24 mouse cellular contexts compared by ENCODE assay signal in the genomic region with DNA sequence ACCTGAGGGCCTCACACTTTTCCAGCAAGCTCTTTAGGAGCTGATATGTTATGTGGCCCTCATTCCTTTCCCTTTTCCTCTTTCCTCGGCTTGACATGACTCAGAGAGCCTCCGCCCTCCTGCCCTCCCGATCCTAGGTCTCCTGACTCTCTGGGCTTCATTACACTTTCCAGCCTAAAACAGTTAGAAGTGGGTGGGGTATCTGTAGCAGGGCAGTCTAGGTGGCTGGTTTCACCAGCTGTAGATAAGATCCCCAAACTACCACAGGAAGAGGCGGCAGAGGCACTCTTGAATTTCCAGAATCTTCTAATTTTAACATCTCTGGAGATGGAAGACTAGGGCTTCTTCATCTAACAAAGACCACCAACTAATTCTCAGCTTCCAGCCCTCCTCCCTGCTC. TPM values are rescaled to one million over a fixed set of nuclear protein-coding genes. Genes with fewer than 3 reads are reported as not detected.
DNase-seq lines count a peak whose midpoint lies in the region; ATAC-seq and TF ChIP-seq lines count a peak whose summit lies in the region.
"Had no signal": no experiment of that assay in that cellular context is flagged by ENCODE, and none has a peak within 500 bp of the region (broad histone marks: within the 10 kb centered on the region; RNA-seq: fewer than 3 reads in every experiment).

No protein-coding gene starts in this region.

- DNase-seq in gastrocnemius, adult 2 months: peak; percentile 5
- DNase-seq in gastrocnemius, postnatal 14 days: no peak
- peak; percentile 21 for DNase-seq in CD4-positive helper T cell, adult 2 months (ENCODE audit: low read depth, low spot score)
- no peak for DNase-seq in forebrain, embryonic 10.5 days (ENCODE audit: extremely low spot score, low spot score)
- DNase-seq: adrenal gland, adult 8-10 months; adrenal gland, postnatal 36 days; B cell, adult 2 months; cerebellum, adult 18-20 months; cerebellum, adult 9-11 months; cerebellum, postnatal 36 days; gastrocnemius, postnatal 25 days; heart, postnatal 36 days had no signal

- H3K36me3 ChIP-seq in forebrain, embryonic 12.5 days (replicated peaks): no peaks in the 10 kb centered on the region
- H3K36me3 ChIP-seq in forebrain, embryonic 10.5 days (replicated peaks): no peaks in the 10 kb centered on the region
- H3K36me3 ChIP-seq: embryonic facial prominence, embryonic 10.5 days; heart, embryonic 13.5 days; hindbrain, embryonic 13.5 days; intestine, embryonic 15.5 days had no signal

- H3K27ac ChIP-seq in gastrocnemius, adult 2 months: no peak overlapping the region
- peak overlapping the region; percentile 57 for H3K27ac ChIP-seq in bone marrow macrophage, adult 2 months (ENCODE audit: insufficient read depth, low read depth, low read length)
- H3K27ac ChIP-seq in forebrain, embryonic 12.5 days: no peak overlapping the region
- no peak overlapping the region for H3K27ac ChIP-seq in forebrain, embryonic 10.5 days
- H3K27ac ChIP-seq: embryonic facial prominence, embryonic 10.5 days; heart, embryonic 13.5 days; hindbrain, embryonic 13.5 days; intestine, embryonic 15.5 days had no signal

- no peak for TF ChIP-seq CTCF in gastrocnemius, adult 2 months (IDR thresholded peaks at IDR 0.05)
- TF ChIP-seq CTCF in bone marrow macrophage, adult 2 months (IDR thresholded peaks at IDR 0.05; ENCODE audit: low read depth, low read length): no peak; the same call in 1 of the 2 replicates

- ATAC-seq in megakaryocyte-erythroid progenitor cell, adult 5-6 weeks (replicated peaks; ENCODE audit: low FRiP score, low TSS enrichment, poor library complexity, severe bottlenecking): peak; percentile 64
- no peak for ATAC-seq in forebrain, embryonic 12.5 days (ENCODE audit: low FRiP score)
- ATAC-seq: forebrain, embryonic 16.5 days; intestine, embryonic 15.5 days had no signal

- intact Hi-C loops in gastrocnemius, adult 2 months (cut with DNase I): no loop called here
- intact Hi-C loops in gastrocnemius, postnatal 14 days (cut with DNase I; ENCODE audit: low total_unique reads): no loop called here

- no peak for TF ChIP-seq POLR2A in bone marrow macrophage, adult 2 months (IDR thresholded peaks at IDR 0.05; ENCODE audit: borderline replicate concordance, low read depth, low read length)

- WGBS in forebrain, embryonic 12.5 days: 83% methylated on average over 4 of the region's 4 CpGs
- WGBS in forebrain, embryonic 10.5 days: 84% methylated on average over 4 of the region's 4 CpGs

- no peak overlapping the region for H3K4me3 ChIP-seq in gastrocnemius, adult 2 months
- no peak overlapping the region for H3K4me3 ChIP-seq in bone marrow macrophage, adult 2 months (ENCODE audit: insufficient read depth, low read length)
- no peak overlapping the region for H3K4me3 ChIP-seq in forebrain, embryonic 12.5 days (replicated peaks)
- no peak overlapping the region for H3K4me3 ChIP-seq in forebrain, embryonic 10.5 days
- H3K4me3 ChIP-seq: embryonic facial prominence, embryonic 10.5 days; heart, embryonic 13.5 days; hindbrain, embryonic 13.5 days; intestine, embryonic 15.5 days had no signal

- H3K4me1 ChIP-seq in bone marrow macrophage, adult 2 months (ENCODE audit: control insufficient read depth, insufficient read depth, low read length): peaks cover 72% of the 10 kb centered on the region
- peaks cover 3% of the 10 kb centered on the region; the same call in 1 of the 2 replicates for H3K4me1 ChIP-seq in forebrain, embryonic 12.5 days
- H3K4me1 ChIP-seq in forebrain, embryonic 10.5 days: peaks cover 15% of the 10 kb centered on the region

- peaks cover 16% of the 10 kb centered on the region for H3K27me3 ChIP-seq in forebrain, embryonic 12.5 days
- H3K27me3 ChIP-seq in forebrain, embryonic 10.5 days (ENCODE audit: poor library complexity, severe bottlenecking): peaks cover 6% of the 10 kb centered on the region
- H3K27me3 ChIP-seq: intestine, embryonic 15.5 days had no signal

- no peak overlapping the region for H3K4me2 ChIP-seq in forebrain, embryonic 12.5 days
- H3K4me2 ChIP-seq: heart, embryonic 13.5 days; hindbrain, embryonic 13.5 days; intestine, embryonic 15.5 days had no signal

- H3K9ac ChIP-seq in forebrain, embryonic 12.5 days: no peak overlapping the region
- H3K9ac ChIP-seq: heart, embryonic 13.5 days; hindbrain, embryonic 13.5 days; intestine, embryonic 15.5 days had no signal

- no peaks in the 10 kb centered on the region for H3K9me3 ChIP-seq in forebrain, embryonic 12.5 days
- peaks cover 8% of the 10 kb centered on the region; the same call in 1 of the 2 replicates for H3K9me3 ChIP-seq in forebrain, embryonic 10.5 days
- H3K9me3 ChIP-seq: embryonic facial prominence, embryonic 10.5 days; intestine, embryonic 15.5 days had no signal

RNA-seq across cellular contexts. Expression of a gene that starts 7.1 kb away (rescaled TPM):
- 10 to 100 TPM; 11.4 to 20.1 TPM for total RNA-seq in gastrocnemius, adult 2 months (2021)
- total RNA-seq in gastrocnemius, postnatal 14 days (2021): 10 to 100 TPM; 19.9 to 22.8 TPM
- polyA plus RNA-seq in bone marrow macrophage, adult 2 months (2012; ENCODE audit: insufficient read depth, insufficient read length, missing spikeins): 1,260 and 1,371 TPM in 2 replicates
- not detected in 2 replicates for total RNA-seq in megakaryocyte-erythroid progenitor cell, adult 5-6 weeks (2014; fragmentation: Nextera tagmentation)
- total RNA-seq in megakaryocyte-erythroid progenitor cell, adult 5-6 weeks (2017): not detected in 2 replicates
- polyA plus RNA-seq in forebrain, embryonic 12.5 days (2016; fragmentation: Nextera tagmentation; extraction: Ambion mirVana): 39.0 and 40.4 TPM in 2 replicates
- 36.6 and 40.0 TPM in 2 replicates for polyA plus RNA-seq in forebrain, embryonic 10.5 days (2016; fragmentation: Nextera tagmentation; extraction: Ambion mirVana)
- total RNA-seq: granulocyte monocyte progenitor cell, adult 5-6 weeks had no signal

RNA-seq across cellular contexts. Expression of a gene that starts 14.5 kb away (rescaled TPM):
- total RNA-seq in gastrocnemius, adult 2 months (2021): 10 to 100 TPM; 25.6 TPM
- total RNA-seq in gastrocnemius, postnatal 14 days (2021): 10 to 100 TPM; 22.2 to 26.6 TPM
- 27.1 and 27.6 TPM in 2 replicates for polyA plus RNA-seq in bone marrow macrophage, adult 2 months (2012; ENCODE audit: insufficient read depth, insufficient read length, missing spikeins)
- 59.0 and 61.7 TPM in 2 replicates for total RNA-seq in megakaryocyte-erythroid progenitor cell, adult 5-6 weeks (2014; fragmentation: Nextera tagmentation)
- total RNA-seq in megakaryocyte-erythroid progenitor cell, adult 5-6 weeks (2017): 13.2 and 16.3 TPM in 2 replicates
- polyA plus RNA-seq in forebrain, embryonic 12.5 days (2016; fragmentation: Nextera tagmentation; extraction: Ambion mirVana): 92.9 and 96.3 TPM in 2 replicates
- polyA plus RNA-seq in forebrain, embryonic 10.5 days (2016; fragmentation: Nextera tagmentation; extraction: Ambion mirVana): 78.3 and 84.6 TPM in 2 replicates

RNA-seq across cellular contexts. Expression of a gene that starts 31.3 kb away (rescaled TPM):
- total RNA-seq in gastrocnemius, adult 2 months (2021): 10 to 100 TPM; 31.1 to 37.0 TPM
- total RNA-seq in gastrocnemius, postnatal 14 days (2021): 10 to 100 TPM; 44.8 to 49.4 TPM
- polyA plus RNA-seq in bone marrow macrophage, adult 2 months (2012; ENCODE audit: insufficient read depth, insufficient read length, missing spikeins): 21.0 and 25.4 TPM in 2 replicates
- 0.26 and 1.8 TPM in 2 replicates for total RNA-seq in megakaryocyte-erythroid progenitor cell, adult 5-6 weeks (2014; fragmentation: Nextera tagmentation)
- total RNA-seq in megakaryocyte-erythroid progenitor cell, adult 5-6 weeks (2017): 2.3 TPM in 1 of 2 replicates, not detected in the other
- 4.2 and 4.6 TPM in 2 replicates for polyA plus RNA-seq in forebrain, embryonic 12.5 days (2016; fragmentation: Nextera tagmentation; extraction: Ambion mirVana)
- 3.9 and 4.5 TPM in 2 replicates for polyA plus RNA-seq in forebrain, embryonic 10.5 days (2016; fragmentation: Nextera tagmentation; extraction: Ambion mirVana)

RNA-seq across cellular contexts. Expression of a gene that starts 31.9 kb away (rescaled TPM):
- 10 to 100 TPM; 50.2 to 58.1 TPM for total RNA-seq in gastrocnemius, adult 2 months (2021)
- 10 to 100 TPM; 51.4 to 55.2 TPM for total RNA-seq in gastrocnemius, postnatal 14 days (2021)
- 632 and 760 TPM in 2 replicates for polyA plus RNA-seq in bone marrow macrophage, adult 2 months (2012; ENCODE audit: insufficient read depth, insufficient read length, missing spikeins)
- total RNA-seq in megakaryocyte-erythroid progenitor cell, adult 5-6 weeks (2014; fragmentation: Nextera tagmentation): 63.5 and 87.0 TPM in 2 replicates
- total RNA-seq in megakaryocyte-erythroid progenitor cell, adult 5-6 weeks (2017): 40.0 and 58.0 TPM in 2 replicates
- 85.8 and 88.3 TPM in 2 replicates for polyA plus RNA-seq in forebrain, embryonic 12.5 days (2016; fragmentation: Nextera tagmentation; extraction: Ambion mirVana)
- polyA plus RNA-seq in forebrain, embryonic 10.5 days (2016; fragmentation: Nextera tagmentation; extraction: Ambion mirVana): 77.8 and 80.4 TPM in 2 replicates

RNA-seq across cellular contexts. Expression of a gene that starts 36.3 kb away (rescaled TPM):
- under 1 TPM in 1 of 2 experiments, not detected in 1; 0.84 TPM for total RNA-seq in gastrocnemius, adult 2 months (2021)
- total RNA-seq in gastrocnemius, postnatal 14 days (2021): under 1 TPM in 1 of 2 experiments, not detected in 1; 0.49 TPM
- polyA plus RNA-seq in bone marrow macrophage, adult 2 months (2012; ENCODE audit: insufficient read depth, insufficient read length, missing spikeins): 1.4 TPM in 1 of 2 replicates, not detected in the other
- total RNA-seq in megakaryocyte-erythroid progenitor cell, adult 5-6 weeks (2014; fragmentation: Nextera tagmentation): not detected in 2 replicates
- total RNA-seq in megakaryocyte-erythroid progenitor cell, adult 5-6 weeks (2017): not detected in 2 replicates
- not detected in 2 replicates for polyA plus RNA-seq in forebrain, embryonic 12.5 days (2016; fragmentation: Nextera tagmentation; extraction: Ambion mirVana)
- 0.19 TPM in 1 of 2 replicates, not detected in the other for polyA plus RNA-seq in forebrain, embryonic 10.5 days (2016; fragmentation: Nextera tagmentation; extraction: Ambion mirVana)
- total RNA-seq: adrenal gland, postnatal 36 days; gastrocnemius, postnatal 25 days; granulocyte monocyte progenitor cell, adult 5-6 weeks had no signal
- polyA plus RNA-seq: embryonic facial prominence, embryonic 10.5 days; embryonic facial prominence, embryonic 14.5 days; frontal cortex, adult 2 months; heart, embryonic 13.5 days; heart, postnatal 0 days; hindbrain, embryonic 13.5 days; intestine, embryonic 15.5 days had no signal

Comparison
In these comparisons a context has a peak if more than half of its experiments do, and no peak if none do; other contexts are left out.
1. DNase-seq: peak in gastrocnemius, adult 2 months (single experiment) and CD4-positive helper T cell, adult 2 months (single experiment); none in gastrocnemius, postnatal 14 days (single experiment) and forebrain, embryonic 10.5 days (single experiment).
2. RNA of a gene that starts 7.1 kb away (total RNA-seq): 19.9 to 22.8 TPM in gastrocnemius, postnatal 14 days and 11.4 to 20.1 TPM in gastrocnemius, adult 2 months; not detected in megakaryocyte-erythroid progenitor cell, adult 5-6 weeks; every median in the first group is over 10 times any median in the second.
3. RNA of a gene that starts 31.3 kb away (total RNA-seq): 44.8 to 49.4 TPM in gastrocnemius, postnatal 14 days and 31.1 to 37.0 TPM in gastrocnemius, adult 2 months; 0.26 to 2.3 TPM in megakaryocyte-erythroid progenitor cell, adult 5-6 weeks; every median in the first group is over 4 times any median in the second.